Mouse (Mus musculus): ENCODE measurements around the gene Prr18.

Gene Prr18

GRCm38 (mm10) chr17:8340407-8341359 lies 3.4 kb downstream of the Prr18 start:
- no peak for DNase-seq (ENCODE audit: low spot score)

GRCm38 (mm10) chr17:8341360-8341963 lies 4.2 kb downstream of the Prr18 start:
- DNase-seq (ENCODE audit: low spot score): no peak

GRCm38 (mm10) chr17:8342706-8343105 lies 5.4 kb downstream of the Prr18 start:
- DNase-seq (ENCODE audit: low spot score): no peak

- DNase-seq (ENCODE audit: low spot score): no peak
Measured at GRCm38 (mm10) chr17:8343416-8343815, 6.2 kb downstream of the Prr18 start.

- no peak for DNase-seq (ENCODE audit: low spot score)
Measured at GRCm38 (mm10) chr17:8347765-8348285, 10.6 kb downstream of the Prr18 start.

GRCm38 (mm10) chr17:8348941-8349340 lies 11.7 kb downstream of the Prr18 start:
- no peak for DNase-seq (ENCODE audit: low spot score)

GRCm38 (mm10) chr17:8351088-8351487 lies 13.8 kb downstream of the Prr18 start:
- no peak for DNase-seq (ENCODE audit: low spot score)

GRCm38 (mm10) chr17:8355692-8356091 lies 18.4 kb downstream of the Prr18 start, which contains the start of gene T2:
Gene T2 (plus strand): TSS chr17:8355992.
- DNase-seq (ENCODE audit: low spot score): no peak

- DNase-seq (ENCODE audit: low spot score): no peak
Measured at GRCm38 (mm10) chr17:8357498-8357897, 20.2 kb downstream of the Prr18 start.

GRCm38 (mm10) chr17:8360876-8361275 lies 23.6 kb downstream of the Prr18 start:
- no peak for DNase-seq (ENCODE audit: low spot score)

GRCm38 (mm10) chr17:8361281-8362103 lies 24.2 kb downstream of the Prr18 start:
- DNase-seq (ENCODE audit: low spot score): no peak

GRCm38 (mm10) chr17:8367514-8368480 lies 30.5 kb downstream of the Prr18 start:
- DNase-seq (ENCODE audit: low spot score): no peak

- no peak for DNase-seq (ENCODE audit: low spot score)
Measured at GRCm38 (mm10) chr17:8368570-8368969, 31.3 kb downstream of the Prr18 start.

- DNase-seq (ENCODE audit: low spot score): no peak
Measured at GRCm38 (mm10) chr17:8369171-8369570, 31.9 kb downstream of the Prr18 start.

- no peak for DNase-seq (ENCODE audit: low spot score)
Measured at GRCm38 (mm10) chr17:8370634-8371229, 33.5 kb downstream of the Prr18 start.

GRCm38 (mm10) chr17:8371834-8372233 lies 34.6 kb downstream of the Prr18 start:
- DNase-seq (ENCODE audit: low spot score): peak; percentile 43

- DNase-seq (ENCODE audit: low spot score): peak; percentile 40
Measured at GRCm38 (mm10) chr17:8372286-8373046, 35.2 kb downstream of the Prr18 start.

- DNase-seq (ENCODE audit: low spot score): no peak
Measured at GRCm38 (mm10) chr17:8377298-8377697, 40.0 kb downstream of the Prr18 start.

GRCm38 (mm10) chr17:8385441-8385840 lies 48.2 kb downstream of the Prr18 start:
- no peak for DNase-seq (ENCODE audit: low spot score)

- DNase-seq (ENCODE audit: low spot score): no peak
Measured at GRCm38 (mm10) chr17:8388463-8388862, 51.2 kb downstream of the Prr18 start.
